Mouse (Mus musculus) kidney, adult 2 months (tissue): ENCODE results near the gene Kctd10.

Experiments
- CTCF ChIP-seq: fragments of 200-500 bp; conservative IDR thresholded peaks from 2 replicates; pipeline ENCODE4 v1.5.1; 2011; ENCODE audit warnings: low read depth, mild to moderate bottlenecking, control low read depth, low read length, moderate library complexity, mixed read lengths; ENCODE audit not compliant: insufficient read depth, insufficient read length
- POLR2A ChIP-seq: fragments of 200-500 bp; IDR thresholded peaks from one replicate; pipeline ENCODE4 v1.6.1; 2011; ENCODE audit warnings: low read depth, low read length, control low read depth

DNA sequence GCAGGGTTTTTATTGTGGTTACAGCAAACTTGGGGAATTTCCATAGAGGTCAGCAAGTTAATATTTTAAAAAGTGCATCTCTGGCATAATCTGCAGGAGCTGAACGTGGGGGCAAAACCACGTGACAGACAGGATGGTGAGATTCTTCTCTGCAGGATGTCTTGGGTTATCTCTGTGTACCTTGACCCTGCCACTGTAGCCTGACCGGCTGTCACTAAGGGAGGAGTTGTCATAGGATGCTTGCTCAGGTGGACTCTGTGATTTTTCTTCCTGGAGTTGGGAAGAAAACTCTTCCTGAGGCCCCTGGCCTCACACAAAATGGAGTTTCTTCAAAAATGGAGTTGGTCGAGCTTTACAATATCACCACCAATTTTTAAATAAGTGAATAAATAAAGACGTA, 37.3 kb downstream of the Kctd10 start:
- TF ChIP-seq CTCF (no peak), POLR2A (no peak)
